Mouse (Mus musculus): ENCODE measurements around the gene Tmsb15b2.

GRCm38 (mm10) chrX:136992191-136992965, 17.1 kb upstream of the Tmsb15b2 start:
- TF ChIP-seq TAL1 (IDR thresholded peaks at IDR 0.05; ENCODE audit: low read length) (no peak), GATA1 (IDR thresholded peaks at IDR 0.05; ENCODE audit: low read length) (no peak)

Data from erythroblast, embryonic 14.5 days (primary cell).